Mouse (Mus musculus) granulocyte monocyte progenitor cell, adult 5-6 weeks (primary cell): ENCODE data around the gene Podnl1. TPM values are rescaled to one million over a fixed set of nuclear protein-coding genes. Genes with fewer than 3 reads are reported as not detected.

Experiments used
- ATAC-seq: replicated peaks from 2 replicates; pipeline ENCODE4 v1.8.0; 2016; ENCODE audit warnings: mild to moderate bottlenecking, moderate TSS enrichment, inconsistent platforms; ENCODE audit not compliant: poor library complexity, severe bottlenecking
- total RNA-seq, 2 experiments: library from RNA; stranded (forward) in 1 of 2; stranded (reverse) in 1 of 2; fragments of 200-712, 200-1000 nt in 1 of 2; fragments of >200 nt in 1 of 2; fragmentation: Nextera tagmentation in 1 of 2; gene quantifications; 2 replicates each; pipeline ENCODE4 v1.2.3; 2014 to 2017

The Podnl1 gene
- total RNA-seq, 2 experiments from 2014 or later = 0.26 to 0.41 TPM

GRCm38 (mm10) chr8:84180530-84181190 is 54.9 kb downstream of the Podnl1 start:
- peak; percentile 44 for ATAC-seq

Other genes starting within 250 kb of the Podnl1 start
- 1.4 and 2.4 TPM in 2 replicates for gene Adgrl1, start 225.9 kb upstream of the Podnl1 start, total RNA-seq (2014; fragmentation: Nextera tagmentation)
- gene Adgrl1, start 225.9 kb upstream of the Podnl1 start, total RNA-seq (2017) = 2.4 and 3.6 TPM in 2 replicates
- not detected in 2 replicates for gene Gm10644, start 170.8 kb upstream of the Podnl1 start, total RNA-seq (2014; fragmentation: Nextera tagmentation)
- not detected in 2 replicates for gene Gm10644, start 170.8 kb upstream of the Podnl1 start, total RNA-seq (2017)
- gene Asf1b, start 170.5 kb upstream of the Podnl1 start, total RNA-seq (2014; fragmentation: Nextera tagmentation) = 36.8 and 53.8 TPM in 2 replicates
- gene Asf1b, start 170.5 kb upstream of the Podnl1 start, total RNA-seq (2017) = 29.8 and 33.2 TPM in 2 replicates
- 36.4 and 39.3 TPM in 2 replicates for gene Prkaca, start 153.0 kb upstream of the Podnl1 start, total RNA-seq (2014; fragmentation: Nextera tagmentation)
- 18.2 and 20.3 TPM in 2 replicates for gene Prkaca, start 153.0 kb upstream of the Podnl1 start, total RNA-seq (2017)
- 58.8 and 66.1 TPM in 2 replicates for gene Samd1, start 128.3 kb upstream of the Podnl1 start, total RNA-seq (2014; fragmentation: Nextera tagmentation)
- 37.5 and 60.0 TPM in 2 replicates for gene Samd1, start 128.3 kb upstream of the Podnl1 start, total RNA-seq (2017)
- gene 1700067K01Rik, start 124.5 kb upstream of the Podnl1 start, total RNA-seq (2014; fragmentation: Nextera tagmentation) = 2.3 TPM in 1 of 2 replicates, not detected in the other
- gene 1700067K01Rik, start 124.5 kb upstream of the Podnl1 start, total RNA-seq (2017) = not detected in 2 replicates
- not detected in 2 replicates for gene 2210011C24Rik, start 113.8 kb upstream of the Podnl1 start, total RNA-seq (2014; fragmentation: Nextera tagmentation)
- gene 2210011C24Rik, start 113.8 kb upstream of the Podnl1 start, total RNA-seq (2017) = not detected in 2 replicates
- gene Palm3, start 104.5 kb upstream of the Podnl1 start, total RNA-seq (2014; fragmentation: Nextera tagmentation) = not detected in 2 replicates
- gene Palm3, start 104.5 kb upstream of the Podnl1 start, total RNA-seq (2017) = not detected in 2 replicates
- 0.88 and 0.90 TPM in 2 replicates for gene Il27ra, start 83.4 kb upstream of the Podnl1 start, total RNA-seq (2014; fragmentation: Nextera tagmentation)
- 1.4 and 1.9 TPM in 2 replicates for gene Il27ra, start 83.4 kb upstream of the Podnl1 start, total RNA-seq (2017)
- not detected in 2 replicates for gene Rln3, start 81.0 kb upstream of the Podnl1 start, total RNA-seq (2014; fragmentation: Nextera tagmentation)
- gene Rln3, start 81.0 kb upstream of the Podnl1 start, total RNA-seq (2017) = not detected in 2 replicates
- 0.90 and 1.5 TPM in 2 replicates for gene Gm10643, start 60.9 kb upstream of the Podnl1 start, total RNA-seq (2014; fragmentation: Nextera tagmentation)
- gene Gm10643, start 60.9 kb upstream of the Podnl1 start, total RNA-seq (2017) = 0.34 and 1.8 TPM in 2 replicates
- gene Rfx1, start 59.2 kb upstream of the Podnl1 start, total RNA-seq (2014; fragmentation: Nextera tagmentation) = 6.9 and 13.6 TPM in 2 replicates
- gene Rfx1, start 59.2 kb upstream of the Podnl1 start, total RNA-seq (2017) = 3.1 and 4.3 TPM in 2 replicates
- 19.9 and 23.9 TPM in 2 replicates for gene Dcaf15, start 21.2 kb upstream of the Podnl1 start, total RNA-seq (2014; fragmentation: Nextera tagmentation)
- gene Dcaf15, start 21.2 kb upstream of the Podnl1 start, total RNA-seq (2017) = 15.2 and 16.9 TPM in 2 replicates
- gene Cc2d1a, start 21.9 kb downstream of the Podnl1 start, total RNA-seq (2014; fragmentation: Nextera tagmentation) = 11.8 and 13.5 TPM in 2 replicates
- 4.2 and 9.0 TPM in 2 replicates for gene Cc2d1a, start 21.9 kb downstream of the Podnl1 start, total RNA-seq (2017)
- 1.2 TPM in 1 of 2 replicates, not detected in the other for gene 4930432K21Rik, start 22.0 kb downstream of the Podnl1 start, total RNA-seq (2014; fragmentation: Nextera tagmentation)
- 1.2 and 1.8 TPM in 2 replicates for gene 4930432K21Rik, start 22.0 kb downstream of the Podnl1 start, total RNA-seq (2017)
- gene Nanos3, start 59.2 kb downstream of the Podnl1 start, total RNA-seq (2014; fragmentation: Nextera tagmentation) = 3.5 and 9.6 TPM in 2 replicates
- gene Nanos3, start 59.2 kb downstream of the Podnl1 start, total RNA-seq (2017) = not detected in 2 replicates
- 4.6 and 8.1 TPM in 2 replicates for gene Zswim4, start 111.1 kb downstream of the Podnl1 start, total RNA-seq (2014; fragmentation: Nextera tagmentation)
- gene Zswim4, start 111.1 kb downstream of the Podnl1 start, total RNA-seq (2017) = 4.5 and 4.8 TPM in 2 replicates
- 145 and 151 TPM in 2 replicates for gene D8Ertd738e, start 123.7 kb downstream of the Podnl1 start, total RNA-seq (2014; fragmentation: Nextera tagmentation)
- 66.2 and 88.3 TPM in 2 replicates for gene D8Ertd738e, start 123.7 kb downstream of the Podnl1 start, total RNA-seq (2017)
- gene Mri1, start 131.3 kb downstream of the Podnl1 start, total RNA-seq (2014; fragmentation: Nextera tagmentation) = 18.6 and 30.7 TPM in 2 replicates
- gene Mri1, start 131.3 kb downstream of the Podnl1 start, total RNA-seq (2017) = 14.0 and 26.3 TPM in 2 replicates
- gene Ccdc130, start 144.4 kb downstream of the Podnl1 start, total RNA-seq (2014; fragmentation: Nextera tagmentation) = 9.8 and 20.0 TPM in 2 replicates
- 10.6 and 10.8 TPM in 2 replicates for gene Ccdc130, start 144.4 kb downstream of the Podnl1 start, total RNA-seq (2017)